In the genomic region with DNA sequence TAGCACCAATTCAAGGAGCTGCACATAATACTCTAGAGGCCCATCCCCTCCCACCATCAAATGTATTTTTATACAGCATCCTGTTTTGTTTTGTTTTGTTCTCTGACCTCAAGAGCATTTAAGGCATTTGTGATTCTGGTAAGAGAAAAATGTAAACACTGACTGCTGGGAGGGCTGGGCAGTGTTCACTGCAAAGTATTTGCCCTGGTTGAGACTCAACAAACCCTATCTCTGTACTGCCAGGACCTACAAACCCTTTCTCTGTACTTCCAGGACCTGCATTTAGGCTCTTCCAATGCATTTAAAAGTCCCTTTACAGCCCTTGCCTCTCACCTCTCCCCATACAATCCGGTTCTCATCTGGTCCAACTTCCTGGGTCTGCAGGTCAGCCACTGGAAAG, we compare ENCODE assay signal across 23 mouse cellular contexts. TPM values are rescaled to one million over a fixed set of nuclear protein-coding genes. Genes with fewer than 3 reads are reported as not detected.
DNase-seq lines count a peak whose midpoint lies in the region; ATAC-seq and TF ChIP-seq lines count a peak whose summit lies in the region.
"Had no signal": no experiment of that assay in that cellular context is flagged by ENCODE, and none has a peak within 500 bp of the region (broad histone marks: within the 10 kb centered on the region; RNA-seq: fewer than 3 reads in every experiment).

No protein-coding gene starts in this region.

- ATAC-seq in heart, embryonic 13.5 days (ENCODE audit: extremely low read depth, insufficient number of reproducible peaks, low FRiP score, low TSS enrichment) = no peak
- ATAC-seq in lung, embryonic 14.5 days (ENCODE audit: insufficient read depth) = 0 out of 2 replicates have a peak, but pooled peaks have one; percentile 38
- no peak for ATAC-seq in megakaryocyte progenitor cell, adult 5-6 weeks (replicated peaks; ENCODE audit: poor library complexity)
- ATAC-seq: CD4-positive, CD25-positive, alpha-beta regulatory T cell, adult 4 months; intestine, embryonic 15.5 days had no signal

- no peak overlapping the region for H3K4me2 ChIP-seq in heart, embryonic 13.5 days
- H3K4me2 ChIP-seq in lung, embryonic 14.5 days = no peak overlapping the region
- H3K4me2 ChIP-seq: embryonic facial prominence, embryonic 15.5 days; hindbrain, embryonic 12.5 days; intestine, embryonic 15.5 days; liver, embryonic 15.5 days had no signal

- peak overlapping the region; percentile 60 for H3K27ac ChIP-seq in heart, embryonic 13.5 days (replicated peaks)
- H3K27ac ChIP-seq in lung, embryonic 14.5 days (ENCODE audit: low read depth) = no peak overlapping the region
- peak overlapping the region; percentile 15 for H3K27ac ChIP-seq in embryonic facial prominence, embryonic 10.5 days (replicated peaks)
- H3K27ac ChIP-seq in limb, embryonic 10.5 days = peak overlapping the region; percentile 23; the same call in 1 of the 2 replicates
- H3K27ac ChIP-seq: embryonic facial prominence, embryonic 15.5 days; hindbrain, embryonic 12.5 days; intestine, embryonic 15.5 days; liver, embryonic 15.5 days had no signal

- no peaks in the 10 kb centered on the region for H3K9me3 ChIP-seq in heart, embryonic 13.5 days
- no peaks in the 10 kb centered on the region for H3K9me3 ChIP-seq in lung, embryonic 14.5 days (ENCODE audit: low read depth, low read length)
- H3K9me3 ChIP-seq in embryonic facial prominence, embryonic 10.5 days = no peaks in the 10 kb centered on the region
- no peaks in the 10 kb centered on the region for H3K9me3 ChIP-seq in limb, embryonic 10.5 days (replicated peaks)
- H3K9me3 ChIP-seq: embryonic facial prominence, embryonic 15.5 days; hindbrain, embryonic 12.5 days; intestine, embryonic 15.5 days; liver, embryonic 15.5 days; megakaryocyte, embryonic 14.5 days had no signal

- TF ChIP-seq CTCF in lung, embryonic 14.5 days (IDR thresholded peaks at IDR 0.05; ENCODE audit: low read depth) = no peak

- peak overlapping the region; percentile 59 for H3K9ac ChIP-seq in heart, embryonic 13.5 days
- H3K9ac ChIP-seq in lung, embryonic 14.5 days = no peak overlapping the region
- H3K9ac ChIP-seq: embryonic facial prominence, embryonic 15.5 days; hindbrain, embryonic 12.5 days; intestine, embryonic 15.5 days; liver, embryonic 15.5 days had no signal

- no peak overlapping the region for H3K4me3 ChIP-seq in heart, embryonic 13.5 days
- H3K4me3 ChIP-seq in lung, embryonic 14.5 days (ENCODE audit: low read depth, low read length) = no peak overlapping the region
- H3K4me3 ChIP-seq in embryonic facial prominence, embryonic 10.5 days = no peak overlapping the region
- no peak overlapping the region for H3K4me3 ChIP-seq in limb, embryonic 10.5 days
- H3K4me3 ChIP-seq: embryonic facial prominence, embryonic 15.5 days; hindbrain, embryonic 12.5 days; intestine, embryonic 15.5 days; liver, embryonic 15.5 days; megakaryocyte, embryonic 14.5 days; myocyte had no signal

- intact Hi-C loops in heart, postnatal 25 days (cut with DNase I) = no loop called here

- DNase-seq in heart, postnatal 25 days (ENCODE audit: low spot score) = no peak
- DNase-seq in lung, embryonic 14.5 days = no peak
- no peak for DNase-seq in lung, postnatal 14 days
- no peak for DNase-seq in embryonic facial prominence, embryonic 10.5 days (ENCODE audit: low spot score)
- no peak for DNase-seq in limb, embryonic 10.5 days (ENCODE audit: low spot score)
- DNase-seq: adrenal gland, postnatal 10 days; cerebellum, adult 2 months; kidney, postnatal 4 days; thymus, adult 2 months had no signal

- H3K4me1 ChIP-seq in heart, embryonic 13.5 days = peaks cover 57% of the 10 kb centered on the region
- H3K4me1 ChIP-seq in lung, embryonic 14.5 days (ENCODE audit: insufficient read depth) = no peaks in the 10 kb centered on the region; the same call in 1 of the 2 replicates
- H3K4me1 ChIP-seq in embryonic facial prominence, embryonic 10.5 days = peaks cover 20% of the 10 kb centered on the region
- peaks cover 29% of the 10 kb centered on the region for H3K4me1 ChIP-seq in limb, embryonic 10.5 days
- H3K4me1 ChIP-seq: liver, embryonic 15.5 days; megakaryocyte, embryonic 14.5 days had no signal

- H3K36me3 ChIP-seq in heart, embryonic 13.5 days = peaks cover 51% of the 10 kb centered on the region
- H3K36me3 ChIP-seq in lung, embryonic 14.5 days (ENCODE audit: insufficient read depth) = peaks cover 62% of the 10 kb centered on the region
- peaks cover 42% of the 10 kb centered on the region for H3K36me3 ChIP-seq in embryonic facial prominence, embryonic 10.5 days (replicated peaks)
- H3K36me3 ChIP-seq in limb, embryonic 10.5 days = peaks cover 40% of the 10 kb centered on the region
- H3K36me3 ChIP-seq: intestine, embryonic 15.5 days; liver, embryonic 15.5 days had no signal

- no peaks in the 10 kb centered on the region for H3K27me3 ChIP-seq in heart, embryonic 13.5 days (replicated peaks)
- H3K27me3 ChIP-seq in lung, embryonic 14.5 days (ENCODE audit: insufficient read depth, low read length) = no peaks in the 10 kb centered on the region
- H3K27me3 ChIP-seq in embryonic facial prominence, embryonic 10.5 days (replicated peaks; ENCODE audit: low read depth, poor library complexity, severe bottlenecking) = no peaks in the 10 kb centered on the region
- no peaks in the 10 kb centered on the region for H3K27me3 ChIP-seq in limb, embryonic 10.5 days (ENCODE audit: low read depth, poor library complexity, severe bottlenecking)
- H3K27me3 ChIP-seq: embryonic facial prominence, embryonic 15.5 days; hindbrain, embryonic 12.5 days; intestine, embryonic 15.5 days; liver, embryonic 15.5 days had no signal

- 27% methylated on average over 1 of the region's 1 CpGs for WGBS in heart, embryonic 13.5 days
- 50% methylated on average over 1 of the region's 1 CpGs for WGBS in lung, embryonic 14.5 days
- WGBS in embryonic facial prominence, embryonic 10.5 days = 45% methylated on average over 1 of the region's 1 CpGs
- 30% methylated on average over 1 of the region's 1 CpGs for WGBS in limb, embryonic 10.5 days

RNA-seq across cellular contexts. Expression of a gene that starts 16.9 kb away (rescaled TPM):
- polyA plus RNA-seq in heart, embryonic 13.5 days (2015; fragmentation: Nextera tagmentation; extraction: Ambion mirVana) = 9.3 and 9.5 TPM in 2 replicates
- 10 to 100 TPM; 44.3 to 49.7 TPM for total RNA-seq in heart, postnatal 25 days (2021)
- polyA plus RNA-seq in lung, embryonic 14.5 days (2014; fragmentation: Nextera tagmentation; extraction: Ambion mirVana) = 17.6 and 19.5 TPM in 2 replicates
- polyA plus RNA-seq in embryonic facial prominence, embryonic 10.5 days (2016; fragmentation: Nextera tagmentation; extraction: Ambion mirVana) = 7.9 and 8.9 TPM in 2 replicates
- 5.9 and 8.4 TPM in 2 replicates for polyA plus RNA-seq in limb, embryonic 10.5 days (2016; fragmentation: Nextera tagmentation; extraction: Ambion mirVana)
- not detected in 2 replicates for total RNA-seq in megakaryocyte progenitor cell, adult 5-6 weeks (2015)
- total RNA-seq in megakaryocyte progenitor cell, adult 5-6 weeks (2017) = not detected in 2 replicates
- total RNA-seq: common myeloid progenitor, adult 5-6 weeks had no signal
- polyA plus RNA-seq: CD4-positive, CD25-positive, alpha-beta regulatory T cell, adult 4 months had no signal

RNA-seq across cellular contexts. Expression of a gene that starts 41.4 kb away (rescaled TPM):
- 33.4 and 34.4 TPM in 2 replicates for polyA plus RNA-seq in heart, embryonic 13.5 days (2015; fragmentation: Nextera tagmentation; extraction: Ambion mirVana)
- total RNA-seq in heart, postnatal 25 days (2021) = not detected
- 46.3 and 52.0 TPM in 2 replicates for polyA plus RNA-seq in lung, embryonic 14.5 days (2014; fragmentation: Nextera tagmentation; extraction: Ambion mirVana)
- polyA plus RNA-seq in embryonic facial prominence, embryonic 10.5 days (2016; fragmentation: Nextera tagmentation; extraction: Ambion mirVana) = 18.7 and 24.9 TPM in 2 replicates
- polyA plus RNA-seq in limb, embryonic 10.5 days (2016; fragmentation: Nextera tagmentation; extraction: Ambion mirVana) = 15.4 and 24.6 TPM in 2 replicates
- not detected in 2 replicates for total RNA-seq in megakaryocyte progenitor cell, adult 5-6 weeks (2015)
- total RNA-seq in megakaryocyte progenitor cell, adult 5-6 weeks (2017) = not detected in 2 replicates
- total RNA-seq: adrenal gland, postnatal 10 days; common myeloid progenitor, adult 5-6 weeks; gastrocnemius, postnatal 4 days; layer of hippocampus, postnatal 25 days; left cerebral cortex, postnatal 25 days had no signal
- polyA plus RNA-seq: CD4-positive, CD25-positive, alpha-beta regulatory T cell, adult 4 months; cerebellum, adult 2 months; small intestine, adult 2 months; thymus, adult 2 months had no signal

RNA-seq across cellular contexts. Expression of a gene that starts 41.9 kb away (rescaled TPM):
- polyA plus RNA-seq in heart, embryonic 13.5 days (2015; fragmentation: Nextera tagmentation; extraction: Ambion mirVana) = 8.7 and 9.7 TPM in 2 replicates
- total RNA-seq in heart, postnatal 25 days (2021) = 10 to 100 TPM; 10.2 TPM
- 6.4 and 7.6 TPM in 2 replicates for polyA plus RNA-seq in lung, embryonic 14.5 days (2014; fragmentation: Nextera tagmentation; extraction: Ambion mirVana)
- 8.9 and 10.1 TPM in 2 replicates for polyA plus RNA-seq in embryonic facial prominence, embryonic 10.5 days (2016; fragmentation: Nextera tagmentation; extraction: Ambion mirVana)
- polyA plus RNA-seq in limb, embryonic 10.5 days (2016; fragmentation: Nextera tagmentation; extraction: Ambion mirVana) = 8.4 and 9.1 TPM in 2 replicates
- total RNA-seq in megakaryocyte progenitor cell, adult 5-6 weeks (2015) = 11.6 and 12.1 TPM in 2 replicates
- total RNA-seq in megakaryocyte progenitor cell, adult 5-6 weeks (2017) = 14.1 and 16.0 TPM in 2 replicates
